Mouse (Mus musculus) layer of hippocampus, adult 9-10 months (tissue): Measurements from ENCODE around the gene Eml4.

Experiments used
- DNase-seq: peaks from one replicate; pipeline ENCODE4 v3.0.0; 2022; ENCODE audit warnings: low spot score

The Eml4 gene

GRCm38 (mm10) chr17:83350379-83351091 is at the start of gene Eml4:
Eml4 (plus strand) TSS chr17:83350931.
- DNase-seq, result peak; percentile 79

DNA sequence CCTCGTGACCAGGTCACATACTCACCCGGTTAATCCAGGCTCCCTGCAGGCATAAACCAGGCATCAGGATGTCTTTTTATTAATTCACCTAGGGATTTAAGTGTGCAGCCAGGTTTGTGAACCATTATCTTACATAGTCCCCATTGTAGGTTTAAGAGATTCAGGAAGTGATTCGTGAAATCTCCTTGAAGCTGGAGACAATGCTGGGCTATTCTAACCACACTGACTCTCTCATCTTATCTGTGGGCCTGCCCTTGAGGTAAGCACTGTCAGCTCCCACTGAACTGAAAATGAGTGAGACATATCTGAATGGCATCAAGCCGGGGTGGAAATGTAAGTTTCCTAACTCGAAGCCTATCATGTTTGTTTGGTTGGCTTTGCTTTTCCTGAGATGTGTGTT is 49.3 kb upstream of the Eml4 start:
- no peak for DNase-seq

DNA sequence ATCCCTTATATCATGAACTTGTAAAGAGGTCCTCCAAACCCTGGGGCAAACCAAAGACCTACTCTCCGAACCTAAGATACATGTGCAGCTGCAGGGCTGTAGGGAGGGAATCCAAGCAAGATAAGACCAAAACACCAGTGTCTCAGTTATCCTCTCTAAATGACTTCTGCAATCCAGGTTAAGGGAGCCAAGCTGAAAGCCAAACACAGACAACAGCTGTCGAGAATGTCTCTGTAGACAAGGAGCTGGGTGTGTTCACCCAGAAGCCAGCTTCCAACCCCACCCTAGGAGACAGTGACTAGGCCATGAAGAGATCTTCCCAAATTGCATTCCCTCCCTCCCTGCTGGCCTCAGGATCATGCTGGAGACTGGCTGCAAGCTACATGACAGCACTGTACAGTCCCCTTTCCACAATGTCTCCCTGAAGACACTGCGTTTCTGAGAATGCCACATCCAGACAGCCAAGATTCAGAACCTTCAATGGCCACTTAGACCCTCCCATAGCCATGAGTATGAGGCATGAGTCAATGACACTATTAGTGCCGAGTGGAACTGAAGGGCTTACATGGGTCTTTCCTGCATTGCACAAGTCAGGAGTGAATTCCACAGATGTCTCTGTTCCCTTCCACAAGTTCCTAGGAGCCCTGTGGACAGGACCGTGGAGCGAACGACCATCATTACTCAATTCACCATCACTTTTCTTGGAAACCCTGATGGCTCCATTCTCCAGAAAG is 46.5 kb upstream of the Eml4 start:
- no peak for DNase-seq

DNA sequence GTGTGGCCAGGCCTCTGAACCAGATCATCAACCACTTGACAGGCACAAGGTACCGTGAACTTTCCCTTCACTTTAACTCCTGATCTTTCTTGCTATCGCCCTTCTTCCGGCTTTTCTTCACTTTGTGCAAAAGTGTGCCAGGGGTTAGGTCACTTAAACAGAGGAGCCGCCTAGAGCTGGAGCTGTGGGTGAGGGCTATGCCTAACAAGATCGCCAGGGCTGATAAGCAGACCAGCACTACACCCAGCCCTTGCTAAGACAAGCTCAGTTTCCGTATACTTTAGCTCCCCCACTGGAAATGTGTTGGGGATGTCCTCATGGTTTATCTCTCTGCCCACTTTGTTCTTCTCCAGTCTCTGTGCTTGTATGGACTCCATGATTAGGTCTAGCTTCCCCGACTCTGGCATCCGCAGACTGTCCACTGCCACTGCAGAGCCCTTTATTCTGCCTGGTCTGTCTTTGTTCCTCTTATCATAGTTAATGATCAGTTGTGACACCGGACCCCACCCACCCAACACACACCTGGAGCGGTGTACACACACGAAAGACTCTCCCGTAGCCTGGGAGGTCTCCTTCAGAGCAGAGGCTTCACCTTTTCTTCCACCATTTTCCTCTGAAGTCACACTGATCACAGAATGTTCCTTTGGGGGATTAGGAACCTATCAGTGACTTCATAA is 43.6 kb upstream of the Eml4 start:
- DNase-seq, result no peak

DNA sequence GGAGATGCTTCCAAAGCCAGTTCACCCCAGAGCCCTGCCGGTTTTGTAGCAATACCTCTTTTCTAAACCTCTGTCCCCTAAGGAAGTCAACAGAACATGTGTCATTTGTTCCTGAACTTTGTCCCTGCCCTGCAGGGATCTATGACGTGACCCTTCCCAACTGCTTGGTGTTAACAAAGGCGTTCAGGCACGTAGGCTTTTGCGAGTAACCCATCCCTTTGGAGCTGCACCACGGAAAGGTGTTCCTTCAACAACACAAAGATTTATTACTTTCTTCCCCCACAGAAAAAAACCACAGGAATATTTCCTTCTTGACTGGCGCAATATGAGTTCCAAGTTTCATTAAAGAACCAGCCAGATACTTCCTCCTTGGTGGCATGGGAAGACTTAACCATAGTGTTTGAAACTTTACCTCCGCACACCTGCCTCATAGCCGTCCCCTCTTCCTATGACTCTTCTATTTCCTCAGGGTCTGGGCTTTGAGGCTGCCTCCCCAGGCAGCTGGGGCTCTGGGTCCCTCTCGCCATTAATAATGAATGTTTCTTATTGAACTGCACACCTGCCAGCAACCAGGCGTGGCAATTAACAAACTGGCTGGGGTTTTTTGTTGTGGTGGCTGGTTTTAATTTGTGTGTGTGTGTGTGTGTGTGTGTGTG is 43.0 kb upstream of the Eml4 start:
- DNase-seq, result no peak

DNA sequence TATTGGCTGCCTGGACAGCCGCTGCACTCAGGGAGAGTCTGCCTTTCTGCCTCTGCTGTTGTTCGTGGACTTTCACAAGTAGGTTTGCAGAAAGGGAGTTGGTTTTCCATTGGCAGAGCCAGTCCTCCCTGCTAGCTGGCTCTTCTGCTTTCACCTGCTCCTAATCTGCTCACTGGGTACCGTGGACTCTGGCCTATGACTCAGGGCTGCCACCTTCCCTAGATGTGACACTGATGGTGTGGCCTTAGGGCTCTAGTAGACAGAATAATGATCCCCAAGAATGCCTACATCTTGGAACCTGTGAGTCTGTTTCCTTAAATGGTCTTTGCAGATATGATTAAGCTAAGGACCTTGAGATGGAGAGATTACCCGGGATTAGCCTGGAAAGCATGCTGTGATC is 42.3 kb upstream of the Eml4 start:
- DNase-seq, result no peak

DNA sequence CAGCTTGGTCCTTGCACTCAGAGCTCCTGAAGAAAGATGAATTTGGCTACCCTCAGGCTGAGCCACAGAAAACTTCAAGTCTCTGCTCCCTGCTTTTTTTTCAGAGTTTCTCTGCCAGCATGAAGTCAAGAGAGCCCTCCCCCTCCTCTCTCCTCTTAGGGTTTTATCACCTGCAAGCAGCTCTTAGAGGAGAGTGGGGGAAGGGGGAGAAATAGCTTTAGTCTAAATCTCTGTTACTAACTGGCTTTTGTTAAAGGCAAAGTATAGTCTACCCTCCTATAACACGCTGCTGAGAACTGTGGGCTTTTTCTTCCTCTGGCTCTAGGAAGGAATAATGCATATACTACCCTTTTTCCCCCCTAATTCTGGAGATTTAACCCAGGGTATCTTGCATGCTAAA is 41.5 kb upstream of the Eml4 start:
- DNase-seq, result no peak

DNA sequence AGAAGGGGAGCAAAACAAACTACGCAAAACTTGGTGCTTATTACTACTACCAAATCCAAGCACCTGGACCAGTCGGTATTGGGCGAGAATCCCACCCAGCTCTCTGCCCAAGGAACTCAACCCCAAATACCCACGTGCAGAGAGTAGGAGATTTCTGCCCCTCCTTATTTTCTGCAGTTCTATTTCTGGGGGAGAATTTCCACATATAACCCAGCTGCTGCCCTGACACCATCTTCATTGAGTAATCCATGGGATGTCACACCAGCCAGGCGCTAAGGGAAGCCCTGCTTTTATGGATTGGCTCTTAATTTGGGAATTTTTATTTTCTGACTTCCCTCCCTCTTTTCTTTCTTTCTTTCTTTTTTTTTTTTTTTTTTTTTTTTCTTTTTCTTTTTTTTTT is 38.9 kb upstream of the Eml4 start:
- DNase-seq, result no peak

DNA sequence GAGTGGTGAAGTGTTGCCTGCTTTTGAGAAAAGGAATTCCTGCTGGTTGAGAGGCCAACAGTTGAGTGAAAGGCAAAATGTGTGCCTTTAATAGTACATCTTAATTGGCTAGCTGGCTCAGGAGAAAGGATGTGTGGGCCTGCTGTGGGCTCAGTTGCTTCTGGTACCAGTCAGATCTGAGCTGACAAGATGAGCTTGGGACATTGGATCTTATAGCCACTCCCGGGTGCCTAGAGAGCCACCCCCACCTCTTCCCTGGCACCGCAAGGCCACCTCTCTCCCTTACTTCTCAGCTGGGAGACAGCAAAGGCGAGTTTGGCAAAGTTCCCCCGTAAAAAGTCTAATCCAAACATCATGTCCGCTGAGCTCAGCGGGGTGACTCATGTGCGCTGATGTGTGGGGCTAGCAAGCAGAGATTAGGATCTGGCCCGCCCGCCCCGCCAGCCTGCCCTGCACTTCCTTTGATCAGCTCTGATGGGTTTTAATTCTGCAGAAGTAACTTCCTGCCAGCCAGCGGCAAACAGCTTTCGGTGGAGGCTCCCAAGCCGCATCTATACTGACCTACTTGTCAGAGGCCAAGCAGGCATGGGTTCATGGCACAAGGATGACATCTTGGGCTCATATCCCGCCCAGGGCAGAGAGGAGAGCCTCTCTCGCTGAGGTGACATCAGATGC is 38.4 kb upstream of the Eml4 start:
- no peak for DNase-seq

- no peak for DNase-seq
Measured at GRCm38 (mm10) chr17:83313046-83313689, 37.6 kb upstream of the Eml4 start.

DNA sequence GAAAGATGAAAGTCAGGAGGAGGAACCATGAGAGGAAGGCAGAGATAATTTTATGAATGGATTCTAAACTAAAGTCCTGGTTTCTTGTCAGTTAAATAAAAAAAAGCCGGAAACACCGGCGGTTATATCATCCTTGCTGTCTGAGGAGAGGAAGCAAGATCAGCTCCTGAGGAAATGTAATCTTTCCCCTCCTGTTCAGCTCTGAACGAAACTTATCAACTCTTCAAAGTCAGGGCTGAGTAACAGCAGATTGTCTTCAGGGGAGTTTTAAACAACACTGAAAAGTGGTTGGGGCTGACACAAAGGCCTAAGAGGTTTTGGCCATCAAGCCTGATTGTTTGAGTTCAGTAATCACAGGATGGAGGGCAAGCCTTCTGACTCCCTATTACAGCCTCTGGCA is 35.3 kb upstream of the Eml4 start:
- DNase-seq, result no peak

GRCm38 (mm10) chr17:83322621-83323335 is 28.0 kb upstream of the Eml4 start:
- no peak for DNase-seq

- no peak for DNase-seq
Measured at GRCm38 (mm10) chr17:83323410-83324268, 27.1 kb upstream of the Eml4 start.

- no peak for DNase-seq
Measured at GRCm38 (mm10) chr17:83324269-83324616, 26.5 kb upstream of the Eml4 start.

GRCm38 (mm10) chr17:83335183-83335584 is 15.5 kb upstream of the Eml4 start:
- no peak for DNase-seq

DNA sequence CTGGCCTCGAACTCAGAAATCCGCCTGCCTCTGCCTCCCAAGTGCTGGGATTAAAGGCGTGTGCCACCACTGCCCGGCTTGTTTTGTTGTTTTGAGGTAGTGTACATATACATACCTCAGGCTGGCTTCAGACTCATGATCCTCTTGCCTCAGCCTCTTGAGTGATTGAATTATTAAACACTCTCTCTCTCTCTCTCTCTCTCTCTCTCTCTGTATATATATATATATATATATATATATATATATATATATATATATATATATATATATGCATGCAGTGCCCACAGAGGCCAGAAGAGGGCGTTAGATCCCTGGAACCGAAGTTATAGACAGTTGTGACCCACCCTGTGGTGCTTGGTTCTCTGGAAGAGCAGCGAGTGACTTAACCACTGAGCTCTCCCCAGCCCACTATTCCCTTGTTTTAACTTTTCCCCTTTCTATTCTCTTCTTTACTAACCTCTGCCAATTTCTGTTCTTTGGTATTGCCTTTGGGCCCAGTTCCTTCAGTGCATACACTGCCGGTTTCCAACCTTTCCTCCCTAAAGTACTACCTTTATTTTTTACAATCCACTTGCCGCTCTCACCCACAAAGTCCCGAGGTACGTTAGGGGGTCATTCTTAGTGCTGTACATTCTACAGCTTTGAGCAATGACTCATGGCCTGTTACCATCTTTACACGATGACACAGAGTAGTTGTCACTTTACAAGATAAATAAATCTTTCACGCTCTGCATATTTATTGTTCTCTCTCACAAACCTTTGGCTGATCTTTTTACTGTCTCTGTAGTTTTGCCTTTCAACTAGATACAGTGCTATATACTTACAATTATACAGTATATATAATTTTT is 13.5 kb upstream of the Eml4 start:
- DNase-seq, result no peak

- DNase-seq, result no peak
Measured at GRCm38 (mm10) chr17:83339368-83340085, 11.2 kb upstream of the Eml4 start.

DNA sequence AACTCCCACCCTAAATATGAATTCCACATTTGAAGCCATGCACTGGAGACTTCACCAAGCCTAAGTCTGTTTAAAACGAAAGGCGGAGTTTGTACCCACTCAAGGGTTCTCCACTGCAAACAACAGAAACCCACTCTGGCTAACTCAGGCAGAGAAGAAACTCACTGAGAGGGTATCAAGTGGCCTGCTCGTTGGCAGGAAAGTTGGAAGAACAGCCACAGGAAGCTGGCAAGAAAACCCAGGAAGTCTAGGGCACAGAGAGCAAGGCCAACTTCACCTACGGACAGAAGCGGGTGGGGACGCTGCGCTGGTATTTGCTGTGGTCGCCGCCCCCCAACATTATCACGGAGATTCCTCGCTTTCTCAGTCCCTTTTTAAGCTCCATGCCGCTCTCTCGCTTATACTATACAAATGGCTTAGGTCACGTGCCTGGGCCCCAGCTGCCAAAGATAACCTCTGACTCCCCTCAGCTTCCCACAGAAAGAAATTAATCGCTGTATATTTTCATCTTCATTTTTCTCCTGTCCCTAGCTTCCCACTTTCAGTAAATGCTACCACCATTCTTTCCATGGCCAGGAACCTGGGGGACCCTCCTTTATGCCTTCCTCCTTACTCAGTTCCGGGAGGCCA is 9.7 kb upstream of the Eml4 start:
- no peak for DNase-seq
